In the genomic region with DNA sequence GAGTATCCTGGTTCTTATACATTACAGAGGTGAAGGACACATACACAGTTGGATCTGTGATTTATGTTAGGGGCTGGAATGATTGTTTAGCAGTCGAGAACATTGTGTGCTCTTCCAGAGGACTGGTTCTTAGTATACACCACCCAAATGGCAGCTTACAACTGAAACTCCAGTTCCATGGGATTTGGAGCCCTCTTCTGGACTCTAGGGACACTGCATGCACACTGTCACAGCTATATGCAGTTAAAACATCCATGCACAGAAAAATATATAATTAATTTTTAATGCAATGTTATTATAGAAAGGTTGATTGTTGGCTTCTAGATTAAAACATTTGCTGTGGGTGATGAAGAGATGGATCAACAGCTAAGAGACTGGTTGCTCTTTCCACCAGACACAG, we compare ENCODE assay signal across 19 mouse cellular contexts.
DNase-seq lines count a peak whose midpoint lies in the region; ATAC-seq and TF ChIP-seq lines count a peak whose summit lies in the region.
"Had no signal": no experiment of that assay in that cellular context is flagged by ENCODE, and none has a peak within 500 bp of the region (broad histone marks: within the 10 kb centered on the region; RNA-seq: fewer than 3 reads in every experiment).

No protein-coding gene starts in this region.

- ATAC-seq in forebrain, embryonic 14.5 days = no peak
- no peak for ATAC-seq in forebrain, embryonic 13.5 days
- no peak for ATAC-seq in kidney, embryonic 16.5 days (ENCODE audit: low FRiP score, low TSS enrichment)
- ATAC-seq: midbrain, embryonic 15.5 days had no signal

- H3ac ChIP-seq in C2C12 (ENCODE audit: control insufficient read depth, insufficient read length, low read depth) = no peak overlapping the region

- H3K9ac ChIP-seq in forebrain, embryonic 14.5 days (ENCODE audit: low read length) = no peak overlapping the region
- H3K9ac ChIP-seq in forebrain, embryonic 13.5 days = no peak overlapping the region
- no peak overlapping the region for H3K9ac ChIP-seq in kidney, embryonic 16.5 days (replicated peaks; ENCODE audit: low read length)
- H3K9ac ChIP-seq: heart, embryonic 12.5 days; liver, embryonic 13.5 days; midbrain, embryonic 15.5 days had no signal

- no peak overlapping the region for H3K27ac ChIP-seq in forebrain, embryonic 14.5 days (ENCODE audit: low read depth, low read length)
- no peak overlapping the region for H3K27ac ChIP-seq in forebrain, embryonic 13.5 days
- H3K27ac ChIP-seq in layer of hippocampus, adult 2 months = no peak overlapping the region
- H3K27ac ChIP-seq in kidney, embryonic 16.5 days (ENCODE audit: low read length) = no peak overlapping the region
- H3K27ac ChIP-seq: hindbrain, embryonic 10.5 days; liver, embryonic 13.5 days; midbrain, embryonic 15.5 days had no signal

- no peaks in the 10 kb centered on the region for H3K79me2 ChIP-seq in C2C12 (ENCODE audit: control insufficient read depth, insufficient read depth)

- peak; percentile 19 for DNase-seq in forebrain, embryonic 14.5 days (ENCODE audit: low spot score)
- DNase-seq in layer of hippocampus, adult 2 months (ENCODE audit: low spot score in 2 of 2) = no peak
- no peak for DNase-seq in layer of hippocampus, adult 8-10 months (ENCODE audit: low spot score in 2 of 2)
- peak; percentile 3 for DNase-seq in adipocyte (ENCODE audit: low spot score)
- no peak for DNase-seq in adrenal gland, postnatal 14 days
- DNase-seq: adrenal gland, adult 8-10 months; cerebellum, postnatal 14 days; gastrocnemius, postnatal 25 days; kidney, adult 18-20 months; layer of hippocampus, adult 9-11 months; liver, embryonic 13.5 days; lung, postnatal 36 days; thymus, postnatal 36 days had no signal

- peak; percentile 70 for TF ChIP-seq CTCF in layer of hippocampus, adult 2 months (conservative IDR thresholded peaks at IDR 0.05)
- peak; percentile 6 for TF ChIP-seq CTCF in C2C12 (IDR thresholded peaks at IDR 0.05; ENCODE audit: control insufficient read depth, insufficient read depth, insufficient read length)

- 94% methylated on average over 1 of the region's 1 CpGs for WGBS in forebrain, embryonic 14.5 days
- WGBS in forebrain, embryonic 13.5 days = 96% methylated on average over 1 of the region's 1 CpGs
- 62% methylated on average over 1 of the region's 1 CpGs for WGBS in kidney, embryonic 16.5 days

- no peaks in the 10 kb centered on the region for H3K27me3 ChIP-seq in forebrain, embryonic 14.5 days (replicated peaks; ENCODE audit: control insufficient read depth, insufficient read depth, low read length)
- no peaks in the 10 kb centered on the region for H3K27me3 ChIP-seq in forebrain, embryonic 13.5 days
- H3K27me3 ChIP-seq in C2C12 (ENCODE audit: control insufficient read depth, insufficient read depth, insufficient read length) = no peaks in the 10 kb centered on the region
- no peaks in the 10 kb centered on the region for H3K27me3 ChIP-seq in kidney, embryonic 16.5 days (ENCODE audit: insufficient read depth, low read length)
- H3K27me3 ChIP-seq: heart, embryonic 12.5 days; liver, embryonic 13.5 days; midbrain, embryonic 15.5 days had no signal

- no peaks in the 10 kb centered on the region for H3K9me3 ChIP-seq in forebrain, embryonic 14.5 days (replicated peaks; ENCODE audit: control insufficient read depth, low read length)
- no peaks in the 10 kb centered on the region for H3K9me3 ChIP-seq in forebrain, embryonic 13.5 days (replicated peaks)
- H3K9me3 ChIP-seq in kidney, embryonic 16.5 days (ENCODE audit: low read length) = no peaks in the 10 kb centered on the region
- H3K9me3 ChIP-seq: heart, embryonic 12.5 days; hindbrain, embryonic 10.5 days; liver, embryonic 13.5 days; midbrain, embryonic 15.5 days had no signal

- no peaks in the 10 kb centered on the region for H3K79me3 ChIP-seq in C2C12 (ENCODE audit: low read depth)

- no peak overlapping the region for H3K4me2 ChIP-seq in forebrain, embryonic 14.5 days (ENCODE audit: low read length)
- H3K4me2 ChIP-seq in forebrain, embryonic 13.5 days = no peak overlapping the region
- no peak overlapping the region for H3K4me2 ChIP-seq in kidney, embryonic 16.5 days (replicated peaks; ENCODE audit: low read depth, low read length)
- H3K4me2 ChIP-seq: heart, embryonic 12.5 days; liver, embryonic 13.5 days; midbrain, embryonic 15.5 days had no signal

- no peak overlapping the region for H3K4me3 ChIP-seq in forebrain, embryonic 14.5 days (ENCODE audit: low read depth, low read length)
- H3K4me3 ChIP-seq in forebrain, embryonic 13.5 days = no peak overlapping the region
- no peak overlapping the region for H3K4me3 ChIP-seq in layer of hippocampus, adult 2 months
- no peak overlapping the region for H3K4me3 ChIP-seq in C2C12 (ENCODE audit: insufficient read depth, poor library complexity, severe bottlenecking)
- H3K4me3 ChIP-seq in kidney, embryonic 16.5 days (ENCODE audit: low read length) = no peak overlapping the region
- H3K4me3 ChIP-seq: heart, embryonic 12.5 days; hindbrain, embryonic 10.5 days; liver, embryonic 13.5 days; midbrain, embryonic 15.5 days had no signal

- no peaks in the 10 kb centered on the region for H3K36me3 ChIP-seq in forebrain, embryonic 14.5 days (ENCODE audit: control insufficient read depth, insufficient read depth, low read length)
- no peaks in the 10 kb centered on the region for H3K36me3 ChIP-seq in forebrain, embryonic 13.5 days (ENCODE audit: poor library complexity, severe bottlenecking)
- no peaks in the 10 kb centered on the region for H3K36me3 ChIP-seq in C2C12 (ENCODE audit: control insufficient read depth, insufficient read depth)
- no peaks in the 10 kb centered on the region for H3K36me3 ChIP-seq in kidney, embryonic 16.5 days (ENCODE audit: insufficient read depth, low read length)
- H3K36me3 ChIP-seq: heart, embryonic 12.5 days; hindbrain, embryonic 10.5 days; liver, embryonic 13.5 days; midbrain, embryonic 15.5 days had no signal

- no peaks in the 10 kb centered on the region for H3K4me1 ChIP-seq in forebrain, embryonic 14.5 days (ENCODE audit: control insufficient read depth, insufficient read depth, low read length)
- H3K4me1 ChIP-seq in forebrain, embryonic 13.5 days = no peaks in the 10 kb centered on the region
- no peaks in the 10 kb centered on the region for H3K4me1 ChIP-seq in kidney, embryonic 16.5 days (ENCODE audit: insufficient read depth, low read length)
- H3K4me1 ChIP-seq: heart, embryonic 12.5 days; hindbrain, embryonic 10.5 days; liver, embryonic 13.5 days; midbrain, embryonic 15.5 days had no signal

TF ChIP-seq in C2C12, 6 proteins besides CTCF, POLR2A, EP300 and RAD21:
- no peak for TF ChIP-seq MYOG (IDR thresholded peaks at IDR 0.05; ENCODE audit: control insufficient read depth, extremely low read depth, insufficient read length)
- TF ChIP-seq MAX (IDR thresholded peaks at IDR 0.05) = no peak
- TF ChIP-seq CEBPB (IDR thresholded peaks at IDR 0.05; ENCODE audit: low read depth) = no peak
- no peak for TF ChIP-seq USF1 (IDR thresholded peaks at IDR 0.05; ENCODE audit: low read depth)
- no peak for TF ChIP-seq FOSL1 (IDR thresholded peaks at IDR 0.05; ENCODE audit: insufficient read depth, low read length, poor library complexity, severe bottlenecking)
- TF ChIP-seq MYOD1 (IDR thresholded peaks at IDR 0.05; ENCODE audit: control insufficient read depth, insufficient read length, low read depth) = no peak
TF ChIP-seq in C2C12: peak in this region for 0.

Comparison
In these comparisons a context has a peak if more than half of its experiments do, and no peak if none do; other contexts are left out.
1. DNase-seq: peak in forebrain, embryonic 14.5 days (single experiment) and adipocyte (single experiment); none in layer of hippocampus, adult 2 months (0 of 2), layer of hippocampus, adult 8-10 months (0 of 2) and adrenal gland, postnatal 14 days (single experiment).